Mouse (Mus musculus): ENCODE measurements around the gene Cpt1b. TPM values are rescaled to one million over a fixed set of nuclear protein-coding genes. Genes with fewer than 3 reads are reported as not detected.
"Not testable (repeated sequence)": the region's sequence is repeated elsewhere in the genome, so short reads cannot be mapped to it uniquely, and the experiment has no call there.

Cpt1b gene
- polyA plus RNA-seq, 1 experiment, result 5.9 TPM

DNA sequence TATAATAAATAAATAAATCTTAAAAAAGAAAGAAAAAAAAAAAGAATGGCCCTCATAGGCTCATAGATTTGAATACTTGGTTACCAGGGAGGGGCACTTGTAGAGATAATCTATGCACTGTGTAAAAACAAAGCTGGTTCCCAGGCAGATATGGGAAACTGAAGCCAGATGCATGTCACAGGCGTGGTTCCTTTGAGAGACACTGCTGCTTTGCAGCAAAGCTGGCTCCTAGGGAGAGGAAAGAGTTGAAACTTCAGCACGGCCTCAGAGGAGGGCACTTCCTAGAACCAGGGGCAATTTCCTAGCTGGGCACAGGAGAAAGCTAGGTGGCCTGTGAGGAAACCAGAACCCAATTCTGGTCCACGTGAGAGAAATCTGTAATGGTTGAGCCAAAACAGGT lies 8.5 kb upstream of the Cpt1b start:
- Histone ChIP-seq H3K27me3 (ENCODE audit: control insufficient read depth, insufficient read depth, insufficient read length) (no peaks in the 10 kb centered on the region), H3K4me3 (no peak overlapping the region), H3ac (ENCODE audit: control insufficient read depth, insufficient read length) (no peak overlapping the region), H3K4me2 (ENCODE audit: low read depth) (no peak overlapping the region), H3K36me3 (ENCODE audit: control insufficient read depth, insufficient read depth) (no peaks in the 10 kb centered on the region), H3K79me2 (ENCODE audit: control insufficient read depth, insufficient read depth) (peaks cover under 1% of the 10 kb centered on the region)
- TF ChIP-seq TCF3 (IDR thresholded peaks at IDR 0.05; ENCODE audit: insufficient read length, low read depth) (no peak), MYOG (IDR thresholded peaks at IDR 0.05; ENCODE audit: control insufficient read depth in 1 of 3, insufficient read depth in 1 of 3, insufficient read length in 2 of 3, low read depth in 2 of 3) (no peak), MAX (IDR thresholded peaks at IDR 0.05; ENCODE audit: low read depth) (no peak), E2F4 (IDR thresholded peaks at IDR 0.05; ENCODE audit: insufficient read depth) (no peak), TCF12 (IDR thresholded peaks at IDR 0.05; ENCODE audit: insufficient read depth, poor library complexity, severe bottlenecking) (no peak), POLR2A (IDR thresholded peaks at IDR 0.05; ENCODE audit: insufficient read length, low read depth) (no peak), CEBPB (IDR thresholded peaks at IDR 0.05; ENCODE audit: insufficient read depth, poor library complexity, severe bottlenecking) (no peak), MYOD1 (IDR thresholded peaks at IDR 0.05; ENCODE audit: control insufficient read depth in 1 of 3, insufficient read length in 2 of 3, low read depth in 2 of 3) (no peak), POLR2AphosphoS2 (IDR thresholded peaks at IDR 0.05; ENCODE audit: insufficient read length, low read depth) (no peak), USF1 (IDR thresholded peaks at IDR 0.05; ENCODE audit: low read depth) (no peak), SRF (IDR thresholded peaks at IDR 0.05; ENCODE audit: control insufficient read depth, insufficient read length, low read depth) (no peak), REST (IDR thresholded peaks at IDR 0.05; ENCODE audit: insufficient read depth, insufficient read length) (no peak)

GRCm38 (mm10) chr15:89432946-89433345 lies 7.3 kb upstream of the Cpt1b start:
- H3K4me2 ChIP-seq (ENCODE audit: low read depth), result no peak overlapping the region
- H3K79me2 ChIP-seq (ENCODE audit: control insufficient read depth, insufficient read depth), result peaks cover 12% of the 10 kb centered on the region
- H3K4me3 ChIP-seq, result no peak overlapping the region
- H3K27me3 ChIP-seq (ENCODE audit: control insufficient read depth, insufficient read depth, insufficient read length), result no peaks in the 10 kb centered on the region
- TF ChIP-seq E2F4 (IDR thresholded peaks at IDR 0.05; ENCODE audit: insufficient read depth) (no peak), POLR2AphosphoS2 (IDR thresholded peaks at IDR 0.05; ENCODE audit: insufficient read length, low read depth) (no peak), CEBPB (IDR thresholded peaks at IDR 0.05; ENCODE audit: insufficient read depth, poor library complexity, severe bottlenecking) (no peak), POLR2A (IDR thresholded peaks at IDR 0.05; ENCODE audit: insufficient read length, low read depth) (no peak), MYOD1 (IDR thresholded peaks at IDR 0.05; ENCODE audit: control insufficient read depth in 1 of 3, insufficient read length in 2 of 3, low read depth in 2 of 3) (no peak), REST (IDR thresholded peaks at IDR 0.05; ENCODE audit: insufficient read depth, insufficient read length) (no peak), SRF (IDR thresholded peaks at IDR 0.05; ENCODE audit: control insufficient read depth, insufficient read length, low read depth) (no peak)
- H3K36me3 ChIP-seq (ENCODE audit: control insufficient read depth, insufficient read depth), result no peaks in the 10 kb centered on the region
- no peak overlapping the region for H3ac ChIP-seq (ENCODE audit: control insufficient read depth, insufficient read length)

DNA sequence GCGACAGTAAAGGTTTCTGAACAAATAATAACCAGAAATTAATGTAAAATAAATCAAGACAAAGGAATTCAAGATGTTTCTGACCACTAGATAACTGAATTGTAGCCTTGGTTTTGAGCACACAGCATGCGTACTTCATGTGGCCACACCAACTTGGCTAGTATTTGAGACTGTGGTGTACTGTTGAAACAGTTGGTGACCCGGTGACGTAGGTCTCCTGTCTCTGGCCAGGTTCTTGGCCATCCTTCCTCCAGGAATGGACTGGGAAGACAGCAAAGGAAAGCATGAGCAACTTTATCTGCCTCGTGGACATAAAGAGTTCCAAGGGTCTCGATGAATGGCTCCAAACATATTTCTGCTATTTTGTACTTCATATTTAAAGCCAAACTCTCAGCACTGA lies 6.1 kb upstream of the Cpt1b start:
- Histone ChIP-seq H3K36me3 (ENCODE audit: control insufficient read depth, insufficient read depth) (peaks cover 9% of the 10 kb centered on the region), H3K27me3 (ENCODE audit: control insufficient read depth, insufficient read depth, insufficient read length) (no peaks in the 10 kb centered on the region), H3K4me3 (no peak overlapping the region), H3K79me2 (ENCODE audit: control insufficient read depth, insufficient read depth) (peaks cover 12% of the 10 kb centered on the region), H3K4me2 (ENCODE audit: low read depth) (no peak overlapping the region), H3ac (ENCODE audit: control insufficient read depth, insufficient read length) (no peak overlapping the region)
- TF ChIP-seq POLR2AphosphoS2 (IDR thresholded peaks at IDR 0.05; ENCODE audit: insufficient read length, low read depth), result no peak
- no peak for TF ChIP-seq POLR2A (IDR thresholded peaks at IDR 0.05; ENCODE audit: insufficient read length, low read depth)
- TF ChIP-seq USF1 (IDR thresholded peaks at IDR 0.05; ENCODE audit: low read depth), result no peak
- no peak for TF ChIP-seq REST (IDR thresholded peaks at IDR 0.05; ENCODE audit: insufficient read depth, insufficient read length)
- TF ChIP-seq SRF (IDR thresholded peaks at IDR 0.05; ENCODE audit: control insufficient read depth, insufficient read length, low read depth), result no peak
- no peak for TF ChIP-seq CEBPB (IDR thresholded peaks at IDR 0.05; ENCODE audit: insufficient read depth, poor library complexity, severe bottlenecking)
- TF ChIP-seq TCF3 (IDR thresholded peaks at IDR 0.05; ENCODE audit: insufficient read length, low read depth), result no peak
- no peak for TF ChIP-seq MAX (IDR thresholded peaks at IDR 0.05; ENCODE audit: low read depth)
- TF ChIP-seq TCF12 (IDR thresholded peaks at IDR 0.05; ENCODE audit: insufficient read depth, poor library complexity, severe bottlenecking), result no peak
- no peak for TF ChIP-seq MYOG (IDR thresholded peaks at IDR 0.05; ENCODE audit: control insufficient read depth in 1 of 3, insufficient read depth in 1 of 3, insufficient read length in 2 of 3, low read depth in 2 of 3)
- TF ChIP-seq E2F4 (IDR thresholded peaks at IDR 0.05; ENCODE audit: insufficient read depth), result no peak
- no peak for TF ChIP-seq MYOD1 (IDR thresholded peaks at IDR 0.05; ENCODE audit: control insufficient read depth in 1 of 3, insufficient read length in 2 of 3, low read depth in 2 of 3)

GRCm38 (mm10) chr15:89431271-89431670 lies 5.6 kb upstream of the Cpt1b start:
- Histone ChIP-seq H3K27me3 (ENCODE audit: control insufficient read depth, insufficient read depth, insufficient read length) (no peaks in the 10 kb centered on the region), H3K79me2 (ENCODE audit: control insufficient read depth, insufficient read depth) (peaks cover 12% of the 10 kb centered on the region), H3K4me3 (no peak overlapping the region), H3ac (ENCODE audit: control insufficient read depth, insufficient read length) (no peak overlapping the region), H3K4me2 (ENCODE audit: low read depth) (no peak overlapping the region), H3K36me3 (ENCODE audit: control insufficient read depth, insufficient read depth) (peaks cover 9% of the 10 kb centered on the region)
- TF ChIP-seq TCF12 (IDR thresholded peaks at IDR 0.05; ENCODE audit: insufficient read depth, poor library complexity, severe bottlenecking), result no peak
- no peak for TF ChIP-seq POLR2A (IDR thresholded peaks at IDR 0.05; ENCODE audit: insufficient read length, low read depth)

DNA sequence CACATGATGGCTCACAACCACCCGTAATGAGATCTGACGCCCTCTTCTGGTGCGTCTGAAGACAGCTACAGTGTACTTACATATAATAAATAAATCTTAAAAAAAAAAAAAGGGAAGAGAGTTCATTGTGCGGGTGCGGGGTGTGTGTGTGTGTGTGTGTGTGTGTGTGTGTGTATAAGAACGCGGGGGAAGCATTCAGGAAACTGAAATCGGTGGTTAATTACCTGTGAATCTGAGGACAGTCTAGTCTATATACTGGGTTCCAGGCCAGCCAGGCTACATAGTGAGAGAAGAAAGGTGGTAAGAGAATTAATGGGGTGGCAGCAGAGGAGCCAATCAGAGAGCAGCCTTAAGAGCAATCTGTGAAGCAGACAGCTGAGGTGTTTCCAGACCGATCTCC lies 5.1 kb upstream of the Cpt1b start:
- not testable (repeated sequence) for H3K27me3 ChIP-seq (ENCODE audit: control insufficient read depth, insufficient read depth, insufficient read length); H3K36me3 ChIP-seq (ENCODE audit: control insufficient read depth, insufficient read depth); H3ac ChIP-seq (ENCODE audit: control insufficient read depth, insufficient read length)
- peaks cover 12% of the 10 kb centered on the region for H3K79me2 ChIP-seq (ENCODE audit: control insufficient read depth, insufficient read depth)
- H3K4me2 ChIP-seq (ENCODE audit: low read depth), result peak overlapping the region; percentile 76
- H3K4me3 ChIP-seq, result peak overlapping the region; percentile 89
